Mouse (Mus musculus): Measurements from ENCODE around the gene Rnaseh1. TPM values are rescaled to one million over a fixed set of nuclear protein-coding genes. Genes with fewer than 3 reads are reported as not detected.

Gene Rnaseh1
- polyA plus RNA-seq, 1 experiment from 2014 or later: 20.8 TPM

DNA sequence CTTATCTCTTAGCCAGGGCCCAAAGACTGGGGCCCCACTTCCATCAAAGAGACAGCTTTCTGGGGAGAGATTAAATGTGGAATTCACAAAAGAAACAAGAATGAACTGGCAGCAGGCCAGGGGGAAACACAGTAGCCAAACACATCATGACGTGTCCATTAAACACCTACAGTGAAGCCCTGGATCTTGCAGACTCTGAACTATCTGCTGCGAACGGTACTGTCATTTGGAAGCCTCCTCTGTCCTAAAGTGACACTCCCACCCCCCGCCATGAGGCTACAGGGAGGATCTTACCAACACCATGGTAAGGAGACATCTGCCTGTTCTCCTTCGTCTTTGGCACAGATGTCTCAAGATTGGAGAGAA, 27.3 kb upstream of the Rnaseh1 start:
- 27% methylated on average over 5 of the region's 5 CpGs for WGBS
- no peak overlapping the region for H3K9ac ChIP-seq (ENCODE audit: low read length)
- peak overlapping the region; percentile 67 for H3K27ac ChIP-seq (ENCODE audit: low read length)

DNA sequence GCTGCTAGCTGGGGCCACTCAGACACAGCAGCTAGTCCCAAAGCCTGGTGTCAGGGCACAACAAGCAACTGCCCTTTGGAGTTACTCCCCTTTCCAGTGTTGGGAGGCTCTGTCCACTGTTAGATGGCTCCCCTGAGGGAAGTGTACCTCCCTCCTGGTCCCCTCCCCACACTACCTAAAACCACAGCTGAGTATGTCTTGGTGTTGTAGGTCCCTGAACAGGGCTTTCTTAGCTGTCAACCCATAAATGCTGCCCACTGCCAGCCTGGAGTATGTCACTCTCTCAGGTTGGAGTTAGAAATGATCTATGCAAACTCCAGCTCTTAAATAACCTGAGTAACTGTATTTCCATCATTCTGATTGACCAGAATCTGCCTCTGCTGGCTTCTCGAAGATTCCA, 26.8 kb upstream of the Rnaseh1 start:
- peak overlapping the region; percentile 9; the same call in 1 of the 2 replicates for H3K9ac ChIP-seq (ENCODE audit: low read length)
- no peak for ATAC-seq (replicated peaks; ENCODE audit: extremely low read depth, insufficient read depth, low FRiP score)
- H3K36me3 ChIP-seq (ENCODE audit: control insufficient read depth, insufficient read depth): no peaks in the 10 kb centered on the region
- no peaks in the 10 kb centered on the region for H3K9me3 ChIP-seq (replicated peaks; ENCODE audit: control insufficient read depth, low read length)
- peak overlapping the region; percentile 67 for H3K27ac ChIP-seq (ENCODE audit: low read length)
- 54% methylated on average over 1 of the region's 1 CpGs for WGBS
- peak overlapping the region; percentile 7; the same call in 1 of the 2 replicates for H3K4me3 ChIP-seq (ENCODE audit: low read length)
- H3K27me3 ChIP-seq (ENCODE audit: control insufficient read depth, insufficient read depth, low read length): peaks cover 3% of the 10 kb centered on the region; the same call in 1 of the 2 replicates
- H3K4me1 ChIP-seq (ENCODE audit: control insufficient read depth, insufficient read depth, low read length): peaks cover 13% of the 10 kb centered on the region
- H3K4me2 ChIP-seq (ENCODE audit: low read depth, low read length): peak overlapping the region; percentile 25; the same call in 1 of the 2 replicates

More for the DNA sequence above, 27.3 kb upstream of the Rnaseh1 start:
- ATAC-seq (replicated peaks; ENCODE audit: extremely low read depth, insufficient read depth, low FRiP score): peak; percentile 19; the same call in 1 of the 2 replicates
- Histone ChIP-seq H3K27me3 (ENCODE audit: control insufficient read depth, insufficient read depth, low read length) (peaks cover 3% of the 10 kb centered on the region; the same call in 1 of the 2 replicates), H3K4me3 (ENCODE audit: low read length) (peak overlapping the region; percentile 1; the same call in 1 of the 2 replicates), H3K4me1 (ENCODE audit: control insufficient read depth, insufficient read depth, low read length) (peaks cover 13% of the 10 kb centered on the region), H3K36me3 (ENCODE audit: control insufficient read depth, insufficient read depth) (no peaks in the 10 kb centered on the region), H3K9me3 (replicated peaks; ENCODE audit: control insufficient read depth, low read length) (no peaks in the 10 kb centered on the region), H3K4me2 (ENCODE audit: low read depth, low read length) (peak overlapping the region; percentile 51; the same call in 1 of the 2 replicates)

DNA sequence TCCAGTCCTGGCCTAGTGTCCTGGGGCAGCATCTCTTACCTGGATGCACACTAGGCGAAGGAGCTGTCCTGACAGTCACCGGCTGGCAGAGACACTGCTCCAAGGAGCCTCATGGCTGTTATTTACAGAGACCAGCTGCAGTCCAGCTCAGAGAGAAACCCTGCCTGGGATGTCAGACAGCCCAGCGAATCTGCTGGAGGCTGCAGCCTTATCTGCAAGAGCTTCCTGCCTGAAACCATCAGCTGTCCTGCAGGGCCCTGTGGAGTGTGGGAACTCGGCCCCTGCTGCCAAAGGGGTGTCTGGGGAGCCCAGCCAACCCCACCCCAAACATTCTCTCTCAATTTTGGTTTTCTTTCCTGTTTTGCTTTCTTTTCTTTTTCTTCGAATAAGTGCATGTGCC, 26.2 kb upstream of the Rnaseh1 start, which contains the start of gene Colec11:
TSS of gene Colec11 (minus strand) at position 183 of the 400 bp plus-strand sequence.
- H3K27ac ChIP-seq (ENCODE audit: low read length): peak within 1 kb of the TSS; percentile 67
- peak within 1 kb of the TSS; percentile 51; the same call in 1 of the 2 replicates for H3K4me2 ChIP-seq (ENCODE audit: low read depth, low read length)
- H3K36me3 ChIP-seq (ENCODE audit: control insufficient read depth, insufficient read depth): 0 out of 2 replicates have a peak, but pooled peaks cover 2% of the 10 kb centered on the region
- H3K9ac ChIP-seq (ENCODE audit: low read length): peak within 1 kb of the TSS; percentile 24; the same call in 1 of the 2 replicates
- H3K9me3 ChIP-seq (replicated peaks; ENCODE audit: control insufficient read depth, low read length): no peaks in the 10 kb centered on the region
- 21% methylated on average over 5 of the region's 5 CpGs for whole genome bisulfite sequencing
- peak; percentile 58 for ATAC-seq (replicated peaks; ENCODE audit: extremely low read depth, insufficient read depth, low FRiP score)
- H3K27me3 ChIP-seq (ENCODE audit: control insufficient read depth, insufficient read depth, low read length): peaks cover 3% of the 10 kb centered on the region; the same call in 1 of the 2 replicates
- H3K4me3 ChIP-seq (ENCODE audit: low read length): peak within 1 kb of the TSS; percentile 7; the same call in 1 of the 2 replicates
- H3K4me1 ChIP-seq (ENCODE audit: control insufficient read depth, insufficient read depth, low read length): peaks cover 13% of the 10 kb centered on the region

DNA sequence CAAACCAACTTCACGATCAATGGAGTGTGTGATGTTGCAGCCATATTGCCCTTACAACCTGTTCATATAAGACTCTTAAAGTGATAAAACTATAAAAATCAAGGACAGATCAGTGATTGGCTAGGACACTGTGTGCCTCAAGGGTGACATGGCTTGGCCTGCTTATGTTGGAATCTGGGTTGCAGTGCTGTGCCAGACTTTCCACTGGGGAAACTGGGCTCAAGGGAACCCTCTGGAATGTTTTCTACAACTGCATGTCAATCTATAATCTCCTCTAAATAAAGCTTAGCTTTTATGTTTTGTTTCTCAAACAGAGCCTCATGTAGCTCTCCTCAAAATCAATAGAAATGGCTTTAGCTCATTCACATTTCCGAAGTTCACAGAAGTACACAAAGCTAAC, 25.2 kb upstream of the Rnaseh1 start:
- WGBS: 77% methylated on average over 2 of the region's 2 CpGs
- Histone ChIP-seq H3K27ac (ENCODE audit: low read length) (no peak overlapping the region), H3K4me2 (ENCODE audit: low read depth, low read length) (no peak overlapping the region), H3K9me3 (replicated peaks; ENCODE audit: control insufficient read depth, low read length) (no peaks in the 10 kb centered on the region), H3K4me1 (ENCODE audit: control insufficient read depth, insufficient read depth, low read length) (peaks cover 13% of the 10 kb centered on the region), H3K4me3 (ENCODE audit: low read length) (no peak overlapping the region), H3K27me3 (ENCODE audit: control insufficient read depth, insufficient read depth, low read length) (peaks cover 3% of the 10 kb centered on the region; the same call in 1 of the 2 replicates), H3K36me3 (ENCODE audit: control insufficient read depth, insufficient read depth) (peaks cover 10% of the 10 kb centered on the region), H3K9ac (ENCODE audit: low read length) (no peak overlapping the region)
- no peak for ATAC-seq (replicated peaks; ENCODE audit: extremely low read depth, insufficient read depth, low FRiP score)

DNA sequence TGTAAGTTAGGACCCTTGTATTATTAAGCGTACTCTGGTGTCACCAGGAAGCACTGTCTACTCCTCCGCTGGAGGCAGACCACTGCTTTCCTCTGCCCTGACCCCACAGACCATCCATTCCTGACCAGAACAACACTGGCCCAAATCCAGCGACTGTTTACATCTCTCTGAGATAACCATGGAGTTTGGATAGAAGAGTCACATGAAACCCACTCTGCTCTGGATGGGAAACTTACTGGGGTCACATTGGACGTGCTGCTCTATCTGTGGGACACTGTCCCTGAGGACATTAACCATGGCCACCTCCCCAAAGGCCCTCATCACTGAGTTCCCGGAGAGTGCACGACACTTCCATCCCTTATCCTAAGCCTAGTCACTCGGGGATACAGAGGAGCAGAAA, 24.0 kb upstream of the Rnaseh1 start:
- Histone ChIP-seq H3K27me3 (ENCODE audit: control insufficient read depth, insufficient read depth, low read length) (peaks cover 3% of the 10 kb centered on the region; the same call in 1 of the 2 replicates), H3K36me3 (ENCODE audit: control insufficient read depth, insufficient read depth) (peaks cover 22% of the 10 kb centered on the region), H3K4me3 (ENCODE audit: low read length) (no peak overlapping the region), H3K4me1 (ENCODE audit: control insufficient read depth, insufficient read depth, low read length) (peaks cover 13% of the 10 kb centered on the region), H3K4me2 (ENCODE audit: low read depth, low read length) (no peak overlapping the region), H3K9ac (ENCODE audit: low read length) (no peak overlapping the region), H3K9me3 (replicated peaks; ENCODE audit: control insufficient read depth, low read length) (no peaks in the 10 kb centered on the region), H3K27ac (ENCODE audit: low read length) (no peak overlapping the region)
- 53% methylated on average over 7 of the region's 7 CpGs for WGBS
- ATAC-seq (replicated peaks; ENCODE audit: extremely low read depth, insufficient read depth, low FRiP score): peak; percentile 24; the same call in 1 of the 2 replicates

DNA sequence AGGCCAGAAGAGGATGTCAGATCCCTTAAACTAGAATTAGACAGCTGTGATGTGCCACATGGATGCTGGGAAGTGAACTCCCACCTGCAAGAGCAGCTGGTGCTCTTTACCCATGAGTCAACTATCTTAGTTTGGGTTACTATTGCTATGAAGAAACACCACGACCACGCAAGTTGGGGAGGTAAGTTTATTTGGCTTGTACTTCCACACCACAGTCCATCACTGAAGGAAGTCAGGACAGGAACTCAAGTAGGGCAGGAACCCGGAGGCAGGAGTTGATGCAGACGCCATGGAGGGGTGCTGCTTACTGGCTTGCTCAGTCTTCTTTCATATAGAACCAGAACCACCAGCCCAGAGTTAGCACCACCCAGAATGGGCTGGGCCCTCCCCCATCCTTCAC, 22.3 kb upstream of the Rnaseh1 start:
- Histone ChIP-seq H3K27ac (ENCODE audit: low read length) (no peak overlapping the region), H3K4me3 (ENCODE audit: low read length) (no peak overlapping the region), H3K36me3 (ENCODE audit: control insufficient read depth, insufficient read depth) (peaks cover 37% of the 10 kb centered on the region), H3K4me2 (ENCODE audit: low read depth, low read length) (no peak overlapping the region), H3K9ac (ENCODE audit: low read length) (no peak overlapping the region), H3K9me3 (replicated peaks; ENCODE audit: control insufficient read depth, low read length) (no peaks in the 10 kb centered on the region), H3K4me1 (ENCODE audit: control insufficient read depth, insufficient read depth, low read length) (peaks cover 6% of the 10 kb centered on the region), H3K27me3 (ENCODE audit: control insufficient read depth, insufficient read depth, low read length) (no peaks in the 10 kb centered on the region)
- WGBS: 59% methylated on average over 4 of the region's 4 CpGs
- ATAC-seq (replicated peaks; ENCODE audit: extremely low read depth, insufficient read depth, low FRiP score): no peak

DNA sequence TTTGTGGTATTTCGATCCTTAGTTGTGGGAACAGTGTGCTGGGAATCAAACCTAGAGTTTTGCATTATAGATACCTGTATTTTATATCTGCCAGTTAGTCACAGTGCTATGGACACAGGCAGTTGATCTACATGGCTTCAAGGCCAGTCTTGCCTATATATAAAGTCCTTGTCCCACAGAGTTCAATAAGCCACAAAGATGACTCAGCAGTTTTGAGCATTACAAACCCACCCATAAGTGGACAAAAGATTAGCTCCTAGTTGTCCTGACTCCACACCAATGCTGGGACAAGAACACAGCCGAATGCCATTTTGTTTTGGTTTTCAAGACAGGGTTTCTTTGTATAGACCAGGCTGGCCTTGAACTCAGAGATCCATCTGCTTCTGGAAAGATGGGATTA, 21.0 kb upstream of the Rnaseh1 start:
- WGBS: 87% methylated on average over 2 of the region's 2 CpGs
- no peak for ATAC-seq (replicated peaks; ENCODE audit: extremely low read depth, insufficient read depth, low FRiP score)
- Histone ChIP-seq H3K27ac (ENCODE audit: low read length) (no peak overlapping the region), H3K36me3 (ENCODE audit: control insufficient read depth, insufficient read depth) (peaks cover 51% of the 10 kb centered on the region), H3K4me3 (ENCODE audit: low read length) (no peak overlapping the region), H3K9me3 (replicated peaks; ENCODE audit: control insufficient read depth, low read length) (no peaks in the 10 kb centered on the region), H3K9ac (ENCODE audit: low read length) (no peak overlapping the region), H3K27me3 (ENCODE audit: control insufficient read depth, insufficient read depth, low read length) (no peaks in the 10 kb centered on the region), H3K4me2 (ENCODE audit: low read depth, low read length) (no peak overlapping the region), H3K4me1 (ENCODE audit: control insufficient read depth, insufficient read depth, low read length) (peaks cover 4% of the 10 kb centered on the region; the same call in 1 of the 2 replicates)

DNA sequence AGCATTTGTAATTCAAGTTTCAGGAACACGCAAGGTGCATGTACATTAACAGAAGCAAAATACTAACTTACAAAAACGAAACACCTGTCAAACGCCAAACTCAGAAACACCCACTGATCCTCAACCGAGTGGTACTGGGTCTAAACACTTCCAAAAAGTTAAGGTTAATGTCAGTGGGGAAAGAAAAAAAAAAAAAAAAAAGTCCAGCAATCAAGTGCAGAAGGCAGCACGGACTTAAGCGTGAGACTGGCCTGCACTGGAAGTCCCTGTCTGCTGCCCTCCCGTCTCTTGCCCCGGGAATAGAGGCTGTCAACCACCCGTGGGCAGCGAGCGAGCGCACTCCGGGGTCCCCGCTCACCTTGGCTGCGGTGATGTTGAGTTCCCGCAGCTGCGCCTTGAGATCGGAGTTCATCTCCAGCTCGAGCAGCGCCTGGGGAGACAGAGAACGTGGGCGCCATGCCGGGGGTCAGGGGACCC, 14.3 kb upstream of the Rnaseh1 start:
- peak; percentile 34 for ATAC-seq (replicated peaks; ENCODE audit: extremely low read depth, insufficient read depth, low FRiP score)
- Histone ChIP-seq H3K4me3 (ENCODE audit: low read length) (peak overlapping the region; percentile 78), H3K27me3 (ENCODE audit: control insufficient read depth, insufficient read depth, low read length) (no peaks in the 10 kb centered on the region), H3K36me3 (ENCODE audit: control insufficient read depth, insufficient read depth) (peaks cover 40% of the 10 kb centered on the region), H3K4me2 (ENCODE audit: low read depth, low read length) (peak overlapping the region; percentile 80), H3K9me3 (replicated peaks; ENCODE audit: control insufficient read depth, low read length) (no peaks in the 10 kb centered on the region), H3K9ac (ENCODE audit: low read length) (peak overlapping the region; percentile 98), H3K27ac (ENCODE audit: low read length) (peak overlapping the region; percentile 78), H3K4me1 (ENCODE audit: control insufficient read depth, insufficient read depth, low read length) (peaks cover 15% of the 10 kb centered on the region)
- 1% methylated on average over 23 of the region's 23 CpGs for WGBS
